Mouse (Mus musculus): ENCODE measurements at regions not wholly inside any gene's neighbourhood (a gene's known extent, or its start where the extent isn't known, plus 50 kb on each side); places are given as distances from the start of the nearest gene placed in this dataset.

DNA sequence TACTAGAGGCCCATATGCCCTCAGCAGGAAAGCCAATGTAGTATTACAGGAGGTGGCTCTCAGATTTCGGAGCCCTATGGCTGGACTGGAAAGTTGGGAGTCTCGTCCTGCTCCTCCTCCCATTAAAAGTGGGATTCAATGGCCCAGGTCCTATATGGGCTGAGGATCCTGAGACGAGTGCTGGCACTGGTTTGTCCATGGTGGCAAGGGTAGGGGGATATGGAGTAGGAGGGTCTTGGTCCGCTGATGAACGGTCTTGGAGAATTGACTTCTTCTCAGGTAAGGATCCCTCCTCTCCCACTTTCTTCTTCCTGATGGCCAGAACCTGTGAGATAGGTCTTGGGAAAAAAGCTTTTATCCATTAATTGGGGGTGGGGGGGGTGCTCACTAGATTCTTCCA is 522.2 kb upstream of the Slc5a7 start:
- Histone ChIP-seq H3K79me2 (ENCODE audit: control insufficient read depth, insufficient read depth, low read length, poor library complexity) (no peaks in the 10 kb centered on the region), H3K4me3 (ENCODE audit: control insufficient read depth in 1 of 2, insufficient read depth in 1 of 2, low read depth in 2 of 2, low read length in 2 of 2) (no peak overlapping the region), H3K9ac (ENCODE audit: control insufficient read depth, low read depth, low read length, poor library complexity, severe bottlenecking) (no peak overlapping the region), H3K36me3 (ENCODE audit: control insufficient read depth in 1 of 2, insufficient read depth in 2 of 2, low read length in 2 of 2) (no peaks in the 10 kb centered on the region), H3K27ac (ENCODE audit: control insufficient read depth, low read depth, low read length) (no peak overlapping the region), H3K9me3 (replicated peaks; ENCODE audit: insufficient read depth, low read length) (no peaks in the 10 kb centered on the region), H3K27me3 (ENCODE audit: control insufficient read depth in 1 of 2, insufficient read depth in 2 of 2, low read length in 2 of 2) (no peaks in the 10 kb centered on the region), H3K4me1 (ENCODE audit: control insufficient read depth in 1 of 2, insufficient read depth in 2 of 2, low read length in 2 of 2) (no peaks in the 10 kb centered on the region)
- no peak for DNase-seq (ENCODE audit: low read depth, low spot score)
- TF ChIP-seq POLR2AphosphoS2 (IDR thresholded peaks at IDR 0.05; ENCODE audit: low read length): no peak
- no peak for TF ChIP-seq HCFC1 (IDR thresholded peaks at IDR 0.05; ENCODE audit: low read depth, low read length)
- no peak for TF ChIP-seq CHD2 (IDR thresholded peaks at IDR 0.05; ENCODE audit: low read length)
- TF ChIP-seq E2F4 (IDR thresholded peaks at IDR 0.05; ENCODE audit: borderline replicate concordance, low read depth, low read length): no peak
- no peak for TF ChIP-seq RAD21 (IDR thresholded peaks at IDR 0.05; ENCODE audit: low read depth, low read length)
- TF ChIP-seq TAL1 (IDR thresholded peaks at IDR 0.05; ENCODE audit: low read length): no peak

DNA sequence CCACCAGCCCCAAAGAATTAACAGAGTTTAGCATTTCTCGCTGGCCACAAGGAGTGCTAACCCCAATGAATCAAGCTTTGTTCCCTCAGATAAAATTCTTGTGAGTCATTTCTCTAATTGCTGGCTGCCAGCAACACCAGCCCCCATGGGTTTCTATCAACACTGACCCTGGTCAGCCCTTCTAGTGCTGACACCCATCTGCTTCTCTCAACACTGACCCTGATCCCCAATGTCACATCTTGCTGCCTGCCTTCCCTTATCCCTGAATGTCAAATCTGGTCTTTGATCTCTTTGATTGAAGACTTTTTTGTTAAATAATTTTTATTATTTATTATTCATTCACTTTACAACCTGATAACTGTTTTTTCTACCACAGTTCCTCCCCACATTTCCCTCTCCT is 554.8 kb upstream of the Slc5a7 start:
- TF ChIP-seq ZNF384 (IDR thresholded peaks at IDR 0.05; ENCODE audit: low read depth, low read length): no peak
- TF ChIP-seq EP300 (IDR thresholded peaks at IDR 0.05; ENCODE audit: low read depth in 1 of 2, low read length in 2 of 2): no peak
- no peak for TF ChIP-seq CHD1 (IDR thresholded peaks at IDR 0.05; ENCODE audit: low read depth, low read length)
- no peak for TF ChIP-seq POLR2A (IDR thresholded peaks at IDR 0.05; ENCODE audit: control insufficient read depth in 1 of 2, insufficient read depth in 1 of 2, low read depth in 1 of 2, low read length in 2 of 2, poor library complexity in 1 of 2)
- no peak for TF ChIP-seq RCOR1 (IDR thresholded peaks at IDR 0.05; ENCODE audit: low read depth, low read length)
- no peak for TF ChIP-seq UBTF (IDR thresholded peaks at IDR 0.05; ENCODE audit: borderline replicate concordance, insufficient read depth, low read depth, low read length)
- no peak for TF ChIP-seq CHD2 (IDR thresholded peaks at IDR 0.05; ENCODE audit: low read length)
- H3K4me1 ChIP-seq (ENCODE audit: control insufficient read depth in 1 of 2, insufficient read depth in 2 of 2, low read length in 2 of 2): no peaks in the 10 kb centered on the region
- H3K9ac ChIP-seq (ENCODE audit: control insufficient read depth, low read depth, low read length, poor library complexity, severe bottlenecking): no peak overlapping the region
- no peak for DNase-seq (ENCODE audit: low read depth, low spot score)
- H3K9me3 ChIP-seq (replicated peaks; ENCODE audit: insufficient read depth, low read length): no peaks in the 10 kb centered on the region
- H3K79me2 ChIP-seq (ENCODE audit: control insufficient read depth, insufficient read depth, low read length, poor library complexity): no peaks in the 10 kb centered on the region
- H3K36me3 ChIP-seq (ENCODE audit: control insufficient read depth in 1 of 2, insufficient read depth in 2 of 2, low read length in 2 of 2): no peaks in the 10 kb centered on the region
- H3K4me3 ChIP-seq (ENCODE audit: control insufficient read depth in 1 of 2, insufficient read depth in 1 of 2, low read depth in 2 of 2, low read length in 2 of 2): no peak overlapping the region
- H3K27me3 ChIP-seq (ENCODE audit: control insufficient read depth in 1 of 2, insufficient read depth in 2 of 2, low read length in 2 of 2): no peaks in the 10 kb centered on the region
- H3K27ac ChIP-seq (ENCODE audit: control insufficient read depth, low read depth, low read length): no peak overlapping the region

GRCm38 (mm10) chr17:54896198-54896597 is 549.0 kb upstream of the St6gal2 start:
- no peak overlapping the region for H3K4me3 ChIP-seq (ENCODE audit: control insufficient read depth in 1 of 2, insufficient read depth in 1 of 2, low read depth in 2 of 2, low read length in 2 of 2)
- TF ChIP-seq USF1 (IDR thresholded peaks at IDR 0.05; ENCODE audit: low read depth, low read length): no peak
- no peak for TF ChIP-seq MXI1 (IDR thresholded peaks at IDR 0.05; ENCODE audit: low read depth, low read length)
- TF ChIP-seq RCOR1 (IDR thresholded peaks at IDR 0.05; ENCODE audit: low read depth, low read length): no peak
- TF ChIP-seq NELFE (IDR thresholded peaks at IDR 0.05; ENCODE audit: low read depth, low read length): no peak
- TF ChIP-seq POLR2A (IDR thresholded peaks at IDR 0.05; ENCODE audit: control insufficient read depth in 1 of 2, insufficient read depth in 1 of 2, low read depth in 1 of 2, low read length in 2 of 2, poor library complexity in 1 of 2): no peak
- no peak for TF ChIP-seq TAL1 (IDR thresholded peaks at IDR 0.05; ENCODE audit: low read length)
- TF ChIP-seq RAD21 (IDR thresholded peaks at IDR 0.05; ENCODE audit: low read depth, low read length): no peak
- no peak for TF ChIP-seq SIN3A (IDR thresholded peaks at IDR 0.05; ENCODE audit: low read length)
- no peak for TF ChIP-seq GABPA (IDR thresholded peaks at IDR 0.05; ENCODE audit: low read depth, low read length)
- no peak for TF ChIP-seq HCFC1 (IDR thresholded peaks at IDR 0.05; ENCODE audit: low read depth, low read length)
- no peak for DNase-seq (ENCODE audit: low read depth, low spot score)
- H3K27me3 ChIP-seq (ENCODE audit: control insufficient read depth in 1 of 2, insufficient read depth in 2 of 2, low read length in 2 of 2): no peaks in the 10 kb centered on the region
- H3K27ac ChIP-seq (ENCODE audit: control insufficient read depth, low read depth, low read length): no peak overlapping the region
- no peaks in the 10 kb centered on the region for H3K36me3 ChIP-seq (ENCODE audit: control insufficient read depth in 1 of 2, insufficient read depth in 2 of 2, low read length in 2 of 2)
- no peaks in the 10 kb centered on the region for H3K4me1 ChIP-seq (ENCODE audit: control insufficient read depth in 1 of 2, insufficient read depth in 2 of 2, low read length in 2 of 2)
- H3K79me2 ChIP-seq (ENCODE audit: control insufficient read depth, insufficient read depth, low read length, poor library complexity): no peaks in the 10 kb centered on the region
- no peaks in the 10 kb centered on the region for H3K9me3 ChIP-seq (replicated peaks; ENCODE audit: insufficient read depth, low read length)
- no peak overlapping the region for H3K9ac ChIP-seq (ENCODE audit: control insufficient read depth, low read depth, low read length, poor library complexity, severe bottlenecking)

All from MEL (cell line).